Mouse (Mus musculus): ENCODE data around the gene Wdr49. TPM values are rescaled to one million over a fixed set of nuclear protein-coding genes. Genes with fewer than 3 reads are reported as not detected.

The Wdr49 gene
- not detected in 2 replicates for total RNA-seq (2017)

- ATAC-seq (replicated peaks; ENCODE audit: low read depth, poor library complexity, severe bottlenecking): no peak
Observed at GRCm38 (mm10) chr3:75482056-75482455, at the start of gene Wdr49. Gene Wdr49, minus strand, starts transcription at chr3:75482156.

- no peak for ATAC-seq (replicated peaks; ENCODE audit: low read depth, poor library complexity, severe bottlenecking)
Observed at GRCm38 (mm10) chr3:75531074-75531473, 49.1 kb upstream of the Wdr49 start.

DNA sequence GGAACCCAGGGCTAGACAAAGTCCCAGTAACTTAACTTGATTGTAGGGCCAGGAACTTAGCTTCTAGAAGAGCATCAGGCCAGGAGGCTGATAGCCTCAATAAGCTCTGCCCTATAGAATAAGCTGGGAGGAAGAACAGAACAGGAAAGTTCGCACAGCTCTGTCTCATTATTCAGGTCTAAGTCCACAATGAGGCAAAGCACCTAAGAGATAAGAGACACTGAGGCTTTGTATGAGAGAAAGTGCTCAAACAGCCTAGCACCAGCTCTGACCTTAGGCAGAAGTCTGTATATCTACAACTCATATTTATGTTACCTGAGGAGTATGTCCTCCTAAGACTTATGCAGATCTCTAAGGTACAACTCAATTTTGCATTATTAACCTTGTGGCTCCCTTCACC lies 40.6 kb upstream of the Wdr49 start:
- no peak for ATAC-seq (replicated peaks; ENCODE audit: low read depth, poor library complexity, severe bottlenecking)

DNA sequence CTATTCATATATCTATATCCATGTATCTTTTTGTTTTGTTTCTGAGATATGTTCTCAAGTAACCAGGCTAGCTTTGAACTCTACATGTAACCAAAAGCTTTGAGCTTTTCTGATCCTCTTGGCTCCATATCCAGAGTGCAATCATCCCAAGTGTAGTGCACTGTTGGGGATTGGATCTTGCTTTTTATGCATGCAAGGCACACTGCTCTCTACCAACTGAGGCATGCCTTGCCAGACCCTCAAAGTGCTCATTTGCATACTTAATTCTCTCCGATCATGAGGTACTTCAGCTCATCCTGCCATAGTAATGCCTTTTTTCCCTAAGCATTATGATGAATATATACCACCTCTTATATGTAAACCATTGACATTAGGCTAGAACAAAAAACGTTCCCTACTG lies 39.4 kb upstream of the Wdr49 start:
- no peak for ATAC-seq (replicated peaks; ENCODE audit: low read depth, poor library complexity, severe bottlenecking)

DNA sequence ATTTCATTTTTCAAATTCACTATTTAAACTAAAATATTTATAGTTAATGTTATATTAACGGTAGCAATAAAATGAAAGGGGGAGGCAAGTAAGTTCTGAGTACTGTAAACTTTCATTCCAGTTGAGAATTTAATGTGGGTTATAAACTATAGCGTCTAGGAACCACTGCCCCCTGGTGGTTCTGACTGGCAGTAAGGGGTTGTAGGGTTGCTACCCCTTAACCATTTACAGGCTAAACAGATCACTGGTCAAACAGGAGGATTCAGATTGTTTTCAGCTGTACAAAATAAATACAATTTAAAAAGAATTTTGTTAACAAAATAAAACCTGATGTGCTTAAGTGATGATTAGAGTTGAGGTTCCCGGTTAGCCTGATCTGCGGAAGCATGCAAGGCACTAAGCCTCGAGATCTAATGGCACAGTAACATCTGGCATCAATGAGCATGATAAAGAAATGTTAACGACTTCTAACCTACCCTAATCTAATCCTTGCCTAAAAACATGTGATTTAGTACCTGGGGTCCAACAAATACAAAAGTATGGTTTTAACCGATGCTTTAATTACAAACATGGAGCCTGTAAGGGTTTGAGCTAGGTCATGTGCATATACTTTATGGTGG lies 35.8 kb upstream of the Wdr49 start:
- ATAC-seq (replicated peaks; ENCODE audit: low read depth, poor library complexity, severe bottlenecking): peak; percentile 99

DNA sequence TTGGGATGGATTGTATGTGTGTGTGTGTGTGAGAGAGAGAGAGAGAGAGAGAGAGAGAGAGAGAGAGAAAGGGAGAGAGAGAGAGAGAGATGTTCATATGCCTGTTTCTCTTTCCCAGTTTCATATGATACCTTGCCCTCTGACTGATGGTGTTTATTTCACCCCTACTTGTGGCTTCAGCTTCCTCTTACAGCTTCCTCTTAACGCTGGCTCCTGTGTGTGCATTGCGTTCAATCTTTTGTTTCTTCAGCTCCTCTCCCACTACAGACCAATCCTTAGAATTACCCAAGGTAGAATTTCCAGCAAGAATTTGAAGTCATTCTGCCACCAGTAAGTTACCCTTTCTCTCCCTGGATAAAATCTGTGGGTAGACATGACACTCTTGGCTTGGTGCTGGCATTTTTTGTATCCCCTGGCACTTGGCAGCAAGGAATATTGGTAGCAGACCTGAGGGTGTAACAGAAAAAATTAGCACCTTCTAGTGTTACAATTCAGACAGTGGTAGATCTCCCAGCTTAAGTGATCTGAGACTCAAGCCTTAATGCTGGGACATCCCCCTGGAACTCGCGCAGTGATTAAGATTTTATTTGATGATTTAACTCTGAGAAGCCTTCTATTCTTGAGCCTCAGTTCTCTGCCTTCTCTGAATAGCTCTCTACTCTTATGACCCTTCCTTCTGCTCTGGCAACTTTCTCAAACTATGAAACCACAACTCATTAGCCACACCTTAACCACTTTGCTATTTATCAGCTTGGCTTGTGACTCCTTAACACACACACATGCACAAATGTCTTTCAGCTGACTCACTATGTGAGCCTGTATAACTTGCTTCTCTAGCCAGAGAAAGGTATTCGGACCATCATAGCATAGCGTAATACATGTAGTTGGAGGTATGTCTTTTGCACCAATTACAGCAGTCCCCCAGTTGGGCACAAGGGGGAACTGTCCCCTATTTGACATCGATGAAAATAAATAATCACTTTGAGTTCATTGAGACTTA lies 17.3 kb upstream of the Wdr49 start:
- peak; percentile 95 for ATAC-seq (replicated peaks; ENCODE audit: low read depth, poor library complexity, severe bottlenecking)

DNA sequence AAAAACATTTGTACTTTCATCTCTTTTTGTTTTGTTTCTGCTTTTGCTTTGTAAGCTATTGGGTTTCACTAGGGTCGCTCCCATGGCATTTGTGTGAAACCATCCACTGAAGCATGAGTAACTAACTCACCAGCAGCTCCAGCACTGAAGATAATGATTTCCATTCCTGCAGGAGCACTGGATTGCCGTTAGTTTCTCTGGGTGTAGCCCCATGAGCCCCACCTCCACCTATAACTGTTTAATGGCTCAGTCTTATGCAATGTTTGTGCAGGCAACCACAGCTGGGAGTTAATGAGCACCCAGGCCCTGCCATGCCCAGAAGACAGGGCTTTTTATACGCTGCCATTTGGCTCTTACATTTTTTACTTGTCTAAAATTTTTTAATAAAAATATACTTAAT lies 11.0 kb upstream of the Wdr49 start:
- ATAC-seq (replicated peaks; ENCODE audit: low read depth, poor library complexity, severe bottlenecking): no peak

DNA sequence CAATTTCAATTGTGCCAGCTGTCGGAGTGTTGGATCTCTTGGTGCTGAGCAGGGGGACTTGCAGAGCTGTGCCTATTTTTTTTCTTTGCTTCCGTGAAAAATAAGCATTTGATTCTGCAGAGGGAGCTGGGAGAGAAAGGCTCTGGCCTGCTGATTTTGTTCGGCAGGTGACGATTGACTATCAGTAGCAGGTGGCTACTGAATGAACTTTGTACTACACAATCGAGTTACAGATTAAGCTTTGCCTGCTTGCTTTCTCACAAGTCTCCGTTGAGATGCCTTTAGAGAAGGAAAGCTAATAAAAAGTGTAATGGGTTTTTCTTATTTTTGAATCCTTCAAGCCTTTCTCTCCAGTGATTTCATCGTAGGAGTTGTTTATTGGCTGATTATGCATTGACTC lies 6.8 kb downstream of the Wdr49 start:
- no peak for ATAC-seq (replicated peaks; ENCODE audit: low read depth, poor library complexity, severe bottlenecking)

GRCm38 (mm10) chr3:75474657-75475056 lies 7.3 kb downstream of the Wdr49 start:
- no peak for ATAC-seq (replicated peaks; ENCODE audit: low read depth, poor library complexity, severe bottlenecking)

GRCm38 (mm10) chr3:75468154-75468553 lies 13.8 kb downstream of the Wdr49 start:
- ATAC-seq (replicated peaks; ENCODE audit: low read depth, poor library complexity, severe bottlenecking): no peak

DNA sequence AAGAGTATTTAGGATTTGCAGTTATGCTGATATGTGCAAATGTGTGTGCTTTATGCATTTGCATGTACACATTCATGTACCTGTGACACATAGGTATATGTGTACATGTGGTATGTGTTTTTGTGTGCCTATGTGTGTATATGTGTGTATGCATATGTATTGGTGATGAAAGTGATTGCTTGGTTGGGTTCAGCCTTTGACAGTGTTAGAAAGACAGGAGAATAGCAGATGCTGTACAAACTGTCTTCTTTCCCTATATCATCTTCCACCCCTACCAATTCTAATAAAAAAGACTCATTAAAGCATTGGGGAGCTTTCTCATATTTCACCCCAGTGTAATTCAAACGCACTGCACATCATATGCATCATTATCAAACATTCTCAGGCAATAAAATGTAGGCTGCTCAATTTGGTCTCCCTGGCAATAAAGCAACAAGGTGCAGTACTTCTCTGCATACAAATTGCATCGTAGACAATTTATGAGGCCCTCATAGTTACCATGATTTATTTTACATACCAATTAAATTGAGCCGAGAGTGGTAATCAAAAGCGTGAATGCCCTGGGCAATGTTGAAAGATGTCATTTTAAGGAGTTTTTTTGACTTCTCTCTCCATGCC lies 51.3 kb downstream of the Wdr49 start:
- no peak for ATAC-seq (replicated peaks; ENCODE audit: low read depth, poor library complexity, severe bottlenecking)

DNA sequence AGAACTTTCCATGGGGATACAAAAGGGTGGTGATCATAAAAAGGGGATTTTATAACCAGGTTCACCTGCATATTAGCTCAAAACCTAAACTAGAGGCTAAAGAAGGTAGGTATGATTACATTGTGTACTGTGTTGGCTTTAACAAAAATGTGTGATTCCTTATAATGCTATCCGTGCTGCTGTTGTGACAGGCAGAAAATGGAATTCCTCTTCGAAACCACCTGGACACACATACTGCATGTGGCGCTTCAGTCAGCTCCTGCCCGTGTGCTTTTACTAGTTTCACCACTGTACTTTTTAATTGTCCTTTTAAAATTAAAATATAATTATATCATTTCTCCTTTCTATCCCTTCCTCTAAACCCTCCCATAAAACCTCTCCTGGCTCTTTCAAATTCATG lies 86.0 kb downstream of the Wdr49 start:
- no peak for ATAC-seq (replicated peaks; ENCODE audit: low read depth, poor library complexity, severe bottlenecking)

DNA sequence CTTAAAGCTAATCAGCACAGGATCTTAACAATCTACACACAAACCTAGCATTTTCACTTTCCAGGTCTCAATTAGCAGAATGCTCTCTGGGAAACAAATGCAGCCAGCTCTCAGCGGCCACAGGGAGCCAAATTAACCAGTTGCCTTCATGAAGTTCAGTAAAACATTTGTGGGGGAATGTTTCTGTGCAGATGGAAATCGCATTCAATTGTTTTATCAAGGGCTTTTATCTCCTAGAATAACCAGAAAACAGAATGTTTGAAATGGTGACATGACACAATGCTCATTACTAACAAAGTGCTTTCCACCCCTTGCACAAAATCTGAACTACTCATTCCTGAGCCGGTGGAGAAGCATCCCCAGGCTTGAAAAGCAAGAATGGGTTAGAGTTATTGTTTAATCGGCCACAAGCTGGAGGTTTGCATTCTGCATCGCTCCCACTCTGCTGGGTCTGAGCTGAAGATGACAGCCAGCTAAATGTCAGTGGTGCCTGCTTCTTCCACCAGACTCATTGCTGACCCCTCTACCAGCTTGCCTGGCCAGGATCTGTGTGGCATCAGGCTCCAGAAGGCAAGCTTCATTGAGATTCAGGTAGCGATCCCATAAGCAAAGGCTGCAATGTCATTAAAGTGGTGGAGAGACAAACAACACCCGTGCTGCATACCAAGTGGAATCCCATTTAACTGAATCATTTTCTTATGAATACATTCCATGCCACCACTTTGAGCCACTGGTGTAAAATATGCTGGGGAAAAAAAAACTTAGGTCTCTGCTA lies 86.6 kb downstream of the Wdr49 start:
- no peak for ATAC-seq (replicated peaks; ENCODE audit: low read depth, poor library complexity, severe bottlenecking)

DNA sequence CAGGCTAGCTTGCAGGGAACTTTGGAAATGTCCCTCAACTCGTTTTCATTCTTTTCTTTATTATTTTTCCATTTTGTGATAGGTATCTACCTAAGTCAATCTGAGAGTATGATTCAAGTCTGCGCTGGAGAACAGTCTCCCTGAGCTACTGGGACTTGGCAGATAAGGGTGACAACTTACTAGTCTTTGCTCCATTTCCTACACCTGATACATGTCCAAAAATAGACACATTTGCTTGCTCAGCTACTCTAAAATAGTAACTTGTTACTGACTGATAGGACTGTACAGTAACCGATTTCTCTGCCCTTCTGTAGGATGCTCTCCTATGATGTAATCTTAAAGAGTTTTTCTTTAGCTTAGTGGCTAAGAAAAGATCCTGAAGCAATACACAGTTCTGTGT lies 87.5 kb downstream of the Wdr49 start:
- ATAC-seq (replicated peaks; ENCODE audit: low read depth, poor library complexity, severe bottlenecking): no peak

DNA sequence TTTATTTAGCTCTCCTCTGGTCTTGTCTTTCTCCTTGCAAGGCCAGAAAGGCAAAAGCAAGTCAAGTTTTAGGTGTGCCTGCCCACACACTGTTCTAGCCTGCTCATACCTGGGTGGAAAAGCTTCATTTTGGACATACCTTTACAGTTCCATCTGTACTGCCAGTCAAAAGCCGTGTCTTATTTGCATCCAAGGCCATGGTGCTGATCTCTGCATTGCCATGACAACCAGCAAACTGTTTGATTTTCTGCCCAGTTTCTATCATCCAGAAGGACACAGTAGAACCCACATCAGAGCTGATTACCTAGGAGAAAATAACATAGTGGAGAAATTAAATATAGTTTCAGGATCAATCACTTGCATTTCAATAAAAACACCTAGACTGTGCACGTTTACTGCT lies 100.2 kb downstream of the Wdr49 start:
- no peak for ATAC-seq (replicated peaks; ENCODE audit: low read depth, poor library complexity, severe bottlenecking)

DNA sequence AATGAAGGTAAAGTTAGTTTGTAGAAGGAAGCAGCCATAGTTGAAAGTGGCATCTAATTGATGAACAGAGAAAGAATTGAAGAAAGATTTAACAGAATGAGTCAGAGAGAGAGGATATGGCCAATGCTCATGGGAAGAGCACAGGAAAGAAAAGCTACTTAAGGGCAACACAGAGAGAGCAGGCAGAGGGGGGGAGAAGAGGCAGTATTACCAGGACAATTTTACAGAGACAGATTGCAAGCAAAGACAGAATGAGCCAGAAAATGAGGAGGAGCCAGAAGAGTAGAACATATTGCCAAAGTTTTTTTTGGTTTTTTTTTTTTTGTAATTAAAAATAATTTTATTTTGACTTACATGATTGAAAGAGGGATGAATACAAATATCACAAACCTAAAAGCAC lies 128.0 kb downstream of the Wdr49 start:
- no peak for ATAC-seq (replicated peaks; ENCODE audit: low read depth, poor library complexity, severe bottlenecking)

DNA sequence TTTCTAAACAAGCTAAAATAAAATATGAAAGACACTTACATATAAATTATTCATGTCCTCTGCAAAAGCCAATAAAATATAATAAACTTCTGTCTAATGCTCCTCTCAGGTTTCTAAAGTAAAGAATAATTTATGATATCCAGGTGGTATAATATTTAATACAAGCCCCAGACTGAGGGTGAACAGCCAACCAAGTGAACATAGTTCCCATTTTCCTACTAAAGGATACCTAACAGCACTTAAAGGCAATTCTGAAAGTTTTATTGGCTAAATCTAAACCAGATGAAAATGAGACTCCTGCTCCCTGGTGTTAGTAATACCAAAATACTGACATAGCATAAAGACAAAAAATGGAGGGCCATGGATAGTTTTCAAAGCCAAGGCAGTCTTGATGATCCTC lies 144.8 kb downstream of the Wdr49 start:
- ATAC-seq (replicated peaks; ENCODE audit: low read depth, poor library complexity, severe bottlenecking): no peak

DNA sequence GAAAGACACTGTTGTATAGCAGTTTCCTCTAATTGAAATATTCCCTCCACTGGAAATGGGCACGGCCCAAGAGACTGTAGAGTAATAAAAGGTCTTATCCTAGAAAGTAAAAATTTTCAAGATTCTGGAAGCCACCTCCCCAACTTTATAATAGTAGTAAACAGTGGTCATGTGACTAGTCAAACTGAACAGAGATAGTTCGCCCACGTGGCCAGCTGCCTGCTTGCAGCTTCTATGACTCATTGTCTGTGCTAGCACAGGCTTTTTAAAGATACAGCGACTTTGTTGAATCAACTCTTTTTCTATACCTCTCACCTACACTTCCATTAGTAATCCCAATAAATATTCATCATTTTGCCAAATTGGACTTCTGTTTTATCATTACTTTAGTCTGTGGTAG lies 161.0 kb downstream of the Wdr49 start:
- ATAC-seq (replicated peaks; ENCODE audit: low read depth, poor library complexity, severe bottlenecking): no peak

- peak; percentile 46 for ATAC-seq (replicated peaks; ENCODE audit: low read depth, poor library complexity, severe bottlenecking)
Observed at GRCm38 (mm10) chr3:75308861-75309260, 173.1 kb downstream of the Wdr49 start.

GRCm38 (mm10) chr3:75308228-75308627 lies 173.7 kb downstream of the Wdr49 start:
- peak; percentile 96 for ATAC-seq (replicated peaks; ENCODE audit: low read depth, poor library complexity, severe bottlenecking)
